Mouse (Mus musculus): ENCODE data around the gene Ccr8.

The Ccr8 gene

DNA sequence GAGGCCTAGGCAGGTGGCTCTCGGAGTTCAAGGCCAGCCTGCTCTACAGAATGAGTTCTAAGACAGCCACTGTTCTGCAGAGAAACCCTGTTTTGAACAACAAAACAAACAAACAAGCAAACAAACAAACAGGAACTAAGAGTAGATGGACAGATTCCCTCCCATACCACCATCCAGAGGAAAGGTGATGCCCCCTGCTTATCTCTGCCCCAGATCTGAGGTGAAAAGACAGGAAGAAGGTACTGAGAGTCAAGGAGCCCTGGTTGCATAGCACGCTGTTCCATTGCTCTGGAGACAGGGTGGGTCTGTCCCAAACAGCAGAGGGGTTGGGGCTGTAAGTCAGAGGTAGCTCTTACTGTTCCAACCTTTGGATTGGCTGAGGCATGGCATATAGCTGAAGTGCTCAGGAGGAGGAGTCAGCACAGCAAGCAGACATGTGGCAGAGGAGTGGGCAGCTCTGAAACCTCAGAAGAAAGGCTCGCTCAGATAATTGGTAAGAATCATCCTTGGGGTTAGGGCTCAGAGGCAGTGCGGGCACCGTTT lies at the start of gene Ccr8:
Ccr8 (plus strand) TSS at position 419 of the 543 bp plus-strand sequence.
- DNase-seq: no peak

- no peak for DNase-seq
Observed at GRCm38 (mm10) chr9:120043115-120043514, 48.8 kb upstream of the Ccr8 start.

DNA sequence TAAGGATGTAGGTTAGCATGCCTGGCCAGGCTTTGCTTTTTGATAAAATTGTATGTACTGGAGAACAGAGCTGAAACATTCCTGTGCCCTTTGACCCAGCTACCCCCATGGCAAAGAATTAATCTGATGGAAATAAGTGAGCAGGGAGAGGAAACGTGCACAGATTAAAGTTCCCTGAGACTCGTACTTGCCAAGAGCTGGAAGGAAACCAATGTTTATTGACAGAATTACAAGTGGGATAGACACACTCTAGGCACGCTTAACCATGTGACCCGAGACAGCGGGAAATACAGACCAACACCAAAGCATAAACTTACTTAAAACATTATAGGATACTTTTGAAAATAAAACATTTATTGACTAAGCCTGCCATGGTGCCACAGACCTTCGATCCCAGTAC lies 43.4 kb upstream of the Ccr8 start:
- no peak for DNase-seq

GRCm38 (mm10) chr9:120049407-120049806 lies 42.5 kb upstream of the Ccr8 start:
- no peak for DNase-seq

- DNase-seq: peak; percentile 15
Observed at GRCm38 (mm10) chr9:120054545-120055277, 37.2 kb upstream of the Ccr8 start.

DNA sequence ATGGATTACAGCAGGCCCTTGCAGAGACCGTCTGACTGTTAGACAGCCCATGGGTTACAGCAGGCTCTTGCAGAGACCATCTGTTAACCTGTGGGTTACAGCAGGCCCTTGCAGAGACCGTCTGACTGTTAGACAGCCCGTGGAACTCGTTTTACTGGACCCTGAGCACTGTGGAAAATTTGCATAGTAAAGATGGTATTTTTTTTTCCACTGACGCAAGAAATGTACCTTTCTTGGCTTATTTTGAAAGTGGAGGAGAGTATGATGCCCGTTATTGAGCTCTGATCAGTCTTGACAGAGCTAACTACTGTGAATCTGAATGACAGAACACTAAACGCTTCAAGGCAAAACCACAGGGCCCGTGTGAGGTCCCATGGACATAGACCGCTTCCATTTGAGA lies 35.7 kb upstream of the Ccr8 start:
- no peak for DNase-seq

- no peak for DNase-seq
Observed at GRCm38 (mm10) chr9:120058730-120059129, 33.2 kb upstream of the Ccr8 start.

DNA sequence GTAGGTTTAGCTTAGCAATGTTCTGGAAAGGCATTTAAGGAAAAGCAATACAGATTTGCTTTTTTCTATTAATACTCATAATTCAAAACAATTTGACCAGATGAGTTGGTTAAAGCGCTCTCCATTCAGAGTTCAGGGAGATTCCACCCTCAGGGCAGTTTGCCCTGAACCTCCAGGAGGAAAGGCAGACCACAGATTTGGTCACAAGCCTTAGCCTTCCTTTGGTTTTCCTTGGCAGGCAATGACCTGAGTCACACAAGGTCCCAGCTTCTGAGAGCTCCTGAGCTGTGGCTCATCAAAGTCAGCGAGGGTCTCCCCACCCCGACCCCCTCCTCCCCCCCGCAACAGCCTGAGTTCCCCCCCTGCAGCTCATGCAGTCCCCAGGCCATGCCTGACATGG lies 27.6 kb upstream of the Ccr8 start:
- no peak for DNase-seq

DNA sequence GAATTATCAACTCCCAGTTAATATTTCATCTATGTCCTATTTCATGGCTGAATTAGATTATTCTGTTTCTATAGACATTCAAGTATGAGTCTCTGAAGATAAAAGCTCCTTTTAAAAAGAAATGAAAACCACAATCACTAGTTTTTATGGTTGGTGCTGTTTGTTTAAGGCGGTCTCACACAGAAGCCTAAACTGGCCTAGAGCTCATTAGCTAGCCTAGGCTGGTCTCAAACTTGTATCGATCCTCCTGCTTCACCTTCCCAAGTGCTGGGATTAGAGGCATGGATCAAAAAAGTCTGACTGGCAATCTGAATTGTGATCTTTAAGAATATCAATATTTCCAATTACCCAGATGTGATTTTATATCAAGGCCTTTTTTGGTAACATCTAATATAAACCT lies 24.3 kb upstream of the Ccr8 start:
- no peak for DNase-seq

- no peak for DNase-seq
Observed at GRCm38 (mm10) chr9:120068047-120068446, 23.9 kb upstream of the Ccr8 start.

- no peak for DNase-seq
Observed at GRCm38 (mm10) chr9:120069779-120070178, 22.1 kb upstream of the Ccr8 start, which contains the start of gene Cx3cr1. TSS of gene Cx3cr1 (minus strand) at chr9:120069879.

DNA sequence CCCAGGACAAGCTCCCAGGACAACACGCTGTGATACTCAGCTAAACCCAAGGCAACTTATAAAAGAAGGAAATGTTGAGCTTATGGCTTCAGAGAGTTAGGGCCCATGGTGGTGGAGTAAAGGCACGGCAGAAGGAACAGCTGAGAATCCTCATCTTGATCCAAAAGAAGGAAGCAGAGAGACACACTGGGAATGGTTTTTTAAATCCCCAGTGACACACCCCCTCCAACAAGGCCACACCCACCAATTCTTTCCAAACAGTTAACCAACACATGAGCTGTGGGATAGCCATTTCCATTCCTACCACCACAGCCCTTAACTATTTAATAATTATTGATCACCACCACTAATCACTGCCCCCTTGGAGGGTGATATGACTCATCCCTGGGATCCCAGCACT lies 20.7 kb upstream of the Ccr8 start:
- peak; percentile 13 for DNase-seq

GRCm38 (mm10) chr9:120073169-120073568 lies 18.7 kb upstream of the Ccr8 start:
- peak; percentile 87 for DNase-seq

GRCm38 (mm10) chr9:120074516-120074915 lies 17.4 kb upstream of the Ccr8 start:
- no peak for DNase-seq

DNA sequence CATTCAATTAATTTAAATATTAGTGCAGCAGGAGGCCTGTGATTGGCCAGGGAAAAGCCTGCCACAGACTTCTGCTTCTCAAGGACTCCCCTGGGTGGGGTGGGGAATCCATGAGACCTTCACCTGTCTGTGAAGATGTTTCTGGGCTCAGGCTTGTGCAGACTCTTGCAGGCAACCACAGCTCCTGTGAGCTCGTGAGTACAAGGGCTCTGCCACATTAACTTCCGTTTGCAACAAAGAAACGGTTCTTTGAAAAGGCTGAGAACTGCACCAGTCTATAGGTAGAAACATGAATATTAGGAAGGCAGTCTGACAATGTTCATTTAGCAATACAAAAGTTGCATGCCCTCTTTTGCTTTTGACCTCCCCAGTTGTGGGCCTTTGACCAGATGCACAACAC lies 13.7 kb upstream of the Ccr8 start:
- no peak for DNase-seq

DNA sequence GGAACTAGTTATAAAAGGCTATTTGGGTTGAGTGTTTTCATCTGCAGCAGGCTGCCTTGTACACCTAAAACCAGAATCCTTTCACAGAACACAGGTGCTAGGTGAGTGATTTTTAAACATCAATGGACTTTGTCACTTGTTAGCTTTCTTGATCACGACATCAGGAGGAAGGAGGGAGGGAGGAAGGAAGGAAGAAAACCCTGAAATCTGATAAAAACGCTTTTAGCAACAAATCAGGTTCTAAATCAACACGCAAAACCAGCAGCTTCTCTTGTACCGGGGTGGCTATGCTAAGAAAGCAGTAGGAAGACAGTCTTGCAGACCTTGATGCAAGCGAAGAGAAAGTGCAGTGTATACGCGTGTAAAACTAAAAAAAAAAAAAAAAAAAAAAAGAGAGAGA lies 12.0 kb upstream of the Ccr8 start:
- no peak for DNase-seq

DNA sequence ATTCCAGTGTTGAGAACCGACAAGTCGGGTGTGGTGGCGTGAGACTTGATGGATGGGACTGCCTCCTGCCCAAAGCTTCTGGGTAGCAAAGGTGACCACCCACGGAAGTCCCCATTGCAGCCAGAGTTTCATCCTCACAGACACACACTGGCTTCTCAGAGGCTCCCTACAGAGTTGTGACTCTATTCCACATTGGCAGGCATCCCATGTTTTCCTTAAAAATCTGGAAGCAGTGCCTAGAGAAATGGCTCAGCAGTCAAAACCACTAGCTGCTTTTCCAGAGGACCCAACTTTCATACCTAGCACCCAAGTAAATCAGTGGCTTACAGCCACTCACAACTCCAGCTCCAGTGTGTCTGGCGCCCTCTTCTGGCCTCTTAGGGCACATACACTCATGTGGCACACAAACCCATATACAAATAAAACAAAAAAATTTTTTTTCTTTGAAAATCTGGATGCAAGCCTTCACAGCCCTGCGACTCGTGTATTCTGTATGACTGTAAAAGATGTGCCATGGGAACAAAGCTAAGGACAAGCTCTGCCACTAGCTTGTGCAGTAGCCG lies 11.3 kb upstream of the Ccr8 start:
- DNase-seq: peak; percentile 24

- no peak for DNase-seq
Observed at GRCm38 (mm10) chr9:120081247-120081646, 10.7 kb upstream of the Ccr8 start.

DNA sequence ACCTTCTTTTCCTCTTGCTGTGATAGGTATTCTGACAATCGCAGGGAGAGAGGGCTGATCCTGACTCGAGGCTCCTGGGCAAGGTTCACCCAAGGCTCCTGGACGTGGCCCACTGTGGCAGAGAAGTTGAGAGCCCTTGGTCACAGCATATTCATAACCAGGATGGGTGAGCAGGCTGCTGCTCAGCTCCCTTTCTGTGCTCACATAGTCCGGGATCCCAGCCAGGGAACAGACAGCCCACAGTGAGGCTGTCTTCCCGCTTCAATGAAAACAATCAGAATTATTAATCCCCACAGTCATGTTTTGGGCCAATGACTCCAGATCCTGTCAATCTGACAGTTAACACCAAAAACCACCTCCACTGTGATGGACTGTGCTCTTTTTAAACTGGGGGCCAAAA lies 9.9 kb upstream of the Ccr8 start:
- no peak for DNase-seq

DNA sequence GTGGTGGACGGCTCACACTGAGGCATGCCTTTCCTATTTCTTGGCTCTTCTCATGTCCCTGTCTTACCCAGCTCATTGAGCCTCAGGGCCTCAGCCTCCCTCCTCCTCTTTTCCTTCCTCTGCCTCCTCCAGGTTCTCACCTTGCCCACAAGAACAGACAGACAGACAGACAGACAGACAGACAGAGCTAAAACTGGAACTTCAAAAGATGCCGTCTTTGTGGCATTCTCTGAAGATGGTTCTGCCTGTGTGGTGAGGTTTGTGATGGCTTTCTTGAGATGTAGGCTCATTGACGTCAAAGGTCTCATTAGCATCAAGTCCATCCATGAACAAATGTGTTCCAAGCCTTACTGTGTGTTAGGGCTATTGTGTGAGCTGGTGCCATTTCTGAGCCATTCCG lies 9.2 kb upstream of the Ccr8 start:
- no peak for DNase-seq

- no peak for DNase-seq
Observed at GRCm38 (mm10) chr9:120083158-120083894, 8.6 kb upstream of the Ccr8 start.

GRCm38 (mm10) chr9:120084406-120084805 lies 7.5 kb upstream of the Ccr8 start:
- no peak for DNase-seq

- no peak for DNase-seq
Observed at GRCm38 (mm10) chr9:120089125-120089524, 2.8 kb upstream of the Ccr8 start.

GRCm38 (mm10) chr9:120091086-120091485 lies 828 bp upstream of the Ccr8 start:
- DNase-seq: no peak

All from lung, postnatal 10 days (tissue).